Mouse (Mus musculus): ENCODE data around the gene Atg9b. TPM values are rescaled to one million over a fixed set of nuclear protein-coding genes. Genes with fewer than 3 reads are reported as not detected.

Gene Atg9b
- total RNA-seq, 1 experiment from 2014 or later, result not detected

GRCm38 (mm10) chr5:24360792-24361454 lies 31.0 kb downstream of the Atg9b start:
- ATAC-seq (replicated peaks; ENCODE audit: insufficient number of reproducible peaks, low FRiP score, low TSS enrichment, poor library complexity, severe bottlenecking), result peak; percentile 75; the same call in 1 of the 2 replicates

DNA sequence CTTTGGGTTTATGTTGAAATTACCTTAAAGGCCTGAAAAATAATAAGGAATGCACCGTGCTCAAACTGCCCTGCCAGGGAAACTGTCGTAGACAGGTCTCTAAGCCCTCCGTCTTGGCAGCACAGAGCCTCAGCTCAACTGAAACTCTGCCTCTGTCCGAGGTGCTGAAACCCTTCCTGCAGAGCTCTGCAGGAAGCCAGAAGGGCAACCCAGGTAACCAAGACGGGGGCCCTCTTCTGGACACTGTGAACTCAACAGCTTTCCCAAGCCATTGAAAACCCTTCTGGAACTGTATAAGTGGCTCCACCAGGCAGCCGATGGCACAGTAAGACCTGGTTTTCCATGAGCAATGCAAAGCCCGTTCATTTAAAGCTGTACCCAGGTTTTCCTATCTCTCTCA lies 34.5 kb downstream of the Atg9b start:
- ATAC-seq (replicated peaks; ENCODE audit: insufficient number of reproducible peaks, low FRiP score, low TSS enrichment, poor library complexity, severe bottlenecking), result no peak

GRCm38 (mm10) chr5:24356764-24357163 lies 35.2 kb downstream of the Atg9b start:
- ATAC-seq (replicated peaks; ENCODE audit: insufficient number of reproducible peaks, low FRiP score, low TSS enrichment, poor library complexity, severe bottlenecking), result no peak

DNA sequence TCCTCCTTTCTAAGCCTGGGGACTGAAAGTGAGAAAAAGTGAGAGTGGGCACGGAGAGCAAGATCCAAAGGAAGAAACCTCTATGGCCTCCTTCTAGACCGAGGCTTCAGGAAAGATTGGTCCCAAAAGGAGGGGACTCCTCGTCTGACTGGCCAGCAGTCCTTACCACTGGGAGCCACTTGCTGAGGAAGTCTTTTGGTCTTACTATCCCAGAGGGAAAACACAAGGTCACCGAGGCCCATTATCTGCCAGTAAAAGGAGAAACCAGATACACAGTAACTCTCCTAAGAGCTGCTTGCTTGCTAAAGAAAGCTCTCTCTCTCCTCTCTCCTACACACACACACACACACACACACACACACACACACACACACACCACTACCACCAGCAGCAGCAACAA lies 38.6 kb downstream of the Atg9b start:
- ATAC-seq (replicated peaks; ENCODE audit: insufficient number of reproducible peaks, low FRiP score, low TSS enrichment, poor library complexity, severe bottlenecking), result no peak

GRCm38 (mm10) chr5:24352251-24352859 lies 39.6 kb downstream of the Atg9b start:
- ATAC-seq (replicated peaks; ENCODE audit: insufficient number of reproducible peaks, low FRiP score, low TSS enrichment, poor library complexity, severe bottlenecking), result no peak

DNA sequence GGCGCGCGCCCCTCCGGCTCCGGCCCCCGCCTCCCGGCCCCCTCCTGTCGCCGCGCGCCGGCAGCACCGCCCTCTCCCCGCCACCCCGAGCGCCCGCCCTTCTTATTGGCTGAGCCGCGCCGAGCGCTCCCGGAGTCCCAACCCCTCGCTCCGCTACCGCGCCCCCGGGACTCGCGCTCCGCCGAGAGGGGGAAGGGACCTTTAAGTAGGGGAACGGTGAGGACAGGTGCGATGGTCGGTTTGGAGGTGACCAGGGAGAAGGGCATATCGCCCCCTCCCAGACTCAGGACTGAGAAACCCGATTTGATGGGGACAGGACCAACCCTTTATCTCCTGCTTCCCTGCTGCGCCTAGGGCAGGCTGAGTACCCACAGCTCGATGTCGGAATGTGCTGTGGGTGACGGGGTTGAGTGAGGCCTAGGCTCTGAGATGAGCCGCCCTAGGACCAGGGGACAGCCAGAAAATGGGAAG lies 40.2 kb downstream of the Atg9b start:
- no peak for ATAC-seq (replicated peaks; ENCODE audit: insufficient number of reproducible peaks, low FRiP score, low TSS enrichment, poor library complexity, severe bottlenecking)

GRCm38 (mm10) chr5:24351278-24351677 lies 40.7 kb downstream of the Atg9b start, which contains the start of gene Kcnh2:
Kcnh2 (minus strand) TSS chr5:24351604.
- no peak for ATAC-seq (replicated peaks; ENCODE audit: insufficient number of reproducible peaks, low FRiP score, low TSS enrichment, poor library complexity, severe bottlenecking)

DNA sequence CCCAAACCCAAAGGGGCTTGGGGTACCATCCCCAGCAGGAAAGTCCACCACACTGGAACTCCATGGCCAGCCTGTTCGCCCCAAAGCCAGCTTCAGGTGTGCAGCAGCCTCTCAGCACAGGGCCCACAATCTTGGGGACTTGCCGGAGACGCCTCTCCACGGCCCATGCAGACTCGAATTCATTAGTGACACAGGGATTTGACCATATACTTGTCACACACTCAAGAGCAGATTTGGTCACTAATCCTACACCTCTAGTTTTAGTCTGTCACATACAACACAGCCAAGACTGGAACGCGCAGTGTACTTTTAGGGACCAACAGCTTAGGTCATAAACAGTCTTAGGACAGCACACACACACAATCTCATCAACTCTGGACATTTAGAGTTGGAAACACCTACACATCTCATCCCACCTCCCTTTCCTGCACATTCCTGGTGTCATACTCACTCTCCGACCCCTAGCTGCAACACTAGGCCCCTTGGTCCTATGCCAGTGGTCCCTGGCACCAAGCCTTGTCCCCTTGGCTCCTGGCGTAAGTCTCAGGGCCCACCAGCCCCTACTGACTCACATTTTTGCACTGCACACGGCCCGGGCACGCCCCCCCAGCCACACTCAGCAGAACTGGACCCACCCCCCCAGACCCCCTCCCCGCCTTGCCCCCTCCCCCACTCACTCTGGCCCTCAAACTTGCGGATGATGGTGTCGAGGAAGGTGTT lies 41.3 kb downstream of the Atg9b start:
- no peak for ATAC-seq (replicated peaks; ENCODE audit: insufficient number of reproducible peaks, low FRiP score, low TSS enrichment, poor library complexity, severe bottlenecking)

DNA sequence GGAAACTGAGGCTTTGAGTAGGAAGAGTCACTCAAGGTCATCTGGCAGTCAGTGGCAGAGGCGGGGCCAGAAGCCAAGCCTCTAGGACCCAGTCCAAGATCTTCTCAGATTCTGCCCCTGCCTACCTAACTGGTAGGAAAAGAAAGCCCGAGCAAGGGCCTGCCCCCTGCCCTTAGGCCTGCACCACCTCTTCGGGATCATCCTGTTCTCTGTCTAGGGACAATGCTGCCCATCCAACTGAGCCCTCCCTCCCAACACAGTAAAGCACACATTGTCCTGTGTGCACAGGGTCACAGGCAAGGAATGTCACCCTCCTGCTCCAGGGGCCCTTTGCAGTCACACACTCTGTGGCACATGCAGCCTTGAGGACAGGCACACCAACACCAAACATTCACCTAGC lies 41.9 kb downstream of the Atg9b start:
- no peak for ATAC-seq (replicated peaks; ENCODE audit: insufficient number of reproducible peaks, low FRiP score, low TSS enrichment, poor library complexity, severe bottlenecking)

GRCm38 (mm10) chr5:24348546-24348945 lies 43.4 kb downstream of the Atg9b start:
- ATAC-seq (replicated peaks; ENCODE audit: insufficient number of reproducible peaks, low FRiP score, low TSS enrichment, poor library complexity, severe bottlenecking), result no peak

- ATAC-seq (replicated peaks; ENCODE audit: insufficient number of reproducible peaks, low FRiP score, low TSS enrichment, poor library complexity, severe bottlenecking), result 0 out of 2 replicates have a peak, but pooled peaks have one; percentile 11
Observed at GRCm38 (mm10) chr5:24348128-24348527, 43.8 kb downstream of the Atg9b start.

DNA sequence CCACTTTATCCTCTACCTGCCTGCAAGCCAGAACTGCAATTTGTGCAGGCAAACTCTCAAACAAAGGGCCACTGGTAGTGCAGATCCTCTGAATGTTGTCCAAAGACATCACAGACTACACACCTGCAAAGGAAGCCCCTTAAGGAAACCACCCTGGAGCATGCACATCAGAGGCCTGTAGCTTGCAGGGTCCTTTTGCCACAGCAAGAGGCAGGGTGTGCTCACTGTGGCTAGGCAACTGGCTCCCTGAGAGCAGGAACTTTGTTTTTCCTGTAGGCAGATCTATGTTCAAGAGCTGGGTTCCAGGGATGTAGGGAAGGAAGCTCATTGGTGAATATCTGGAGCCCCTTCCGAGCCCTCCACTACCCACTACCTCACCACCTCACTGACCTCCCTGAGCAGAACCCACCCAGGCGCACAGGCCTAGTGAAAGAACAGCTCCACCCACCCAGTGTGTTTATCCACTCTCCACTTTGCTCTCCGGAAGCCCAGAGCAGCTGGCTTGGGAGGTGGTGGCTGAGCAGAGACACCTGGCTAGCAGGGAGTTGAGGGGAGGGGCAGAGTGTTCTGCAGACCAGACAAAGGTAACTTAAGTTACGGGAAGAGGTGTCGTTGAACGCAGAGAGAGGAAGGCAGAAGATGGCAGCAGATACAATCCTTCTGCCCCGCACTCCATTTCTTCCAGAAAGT lies 44.6 kb downstream of the Atg9b start:
- ATAC-seq (replicated peaks; ENCODE audit: insufficient number of reproducible peaks, low FRiP score, low TSS enrichment, poor library complexity, severe bottlenecking), result no peak

DNA sequence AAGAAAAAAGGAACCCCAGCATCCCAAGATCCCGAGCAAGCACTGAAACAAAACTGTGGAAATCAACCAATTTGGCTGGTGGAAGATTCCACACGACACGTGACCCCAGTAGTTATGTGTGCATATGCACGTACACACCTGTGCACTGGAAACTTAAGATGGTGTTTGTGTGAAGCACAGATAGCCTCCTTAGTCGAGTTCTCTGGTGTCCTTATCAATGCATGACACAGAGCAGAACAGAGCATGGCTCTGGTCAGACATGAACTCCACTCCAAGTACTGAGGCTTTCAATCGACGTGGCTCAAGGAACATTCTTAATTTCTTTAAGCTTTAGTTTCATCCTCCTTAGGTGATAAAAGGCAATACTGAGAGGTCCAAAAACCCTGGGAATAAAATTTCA lies 45.6 kb downstream of the Atg9b start:
- ATAC-seq (replicated peaks; ENCODE audit: insufficient number of reproducible peaks, low FRiP score, low TSS enrichment, poor library complexity, severe bottlenecking), result no peak

DNA sequence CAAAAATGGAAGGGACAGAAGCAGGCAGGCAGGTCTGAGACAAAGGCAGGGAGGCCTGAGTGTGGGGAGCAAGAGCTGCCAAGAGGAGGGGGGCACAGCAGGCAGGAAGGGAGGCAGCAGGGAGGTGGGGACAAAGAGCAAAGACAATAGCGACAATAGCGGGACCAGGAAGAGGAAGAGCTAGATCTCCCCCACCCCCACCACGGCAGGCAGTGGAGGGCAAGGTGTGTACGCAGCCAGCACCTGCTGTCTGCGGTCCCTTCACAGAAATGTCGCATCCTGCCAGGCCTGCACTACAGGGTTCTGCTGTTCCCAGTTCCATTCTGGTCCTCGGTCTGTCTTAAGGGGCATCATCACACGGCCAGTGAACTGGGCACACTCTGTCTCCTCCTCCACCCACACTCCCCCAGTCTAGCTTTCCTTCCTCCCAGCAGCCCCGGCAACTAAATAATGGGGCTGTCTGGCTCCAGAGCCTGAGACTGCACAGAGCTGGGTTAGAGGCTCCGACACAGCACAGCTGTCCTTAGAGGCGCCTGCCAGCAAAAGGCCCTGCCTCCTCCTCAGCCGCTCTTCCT lies 47.4 kb downstream of the Atg9b start:
- ATAC-seq (replicated peaks; ENCODE audit: insufficient number of reproducible peaks, low FRiP score, low TSS enrichment, poor library complexity, severe bottlenecking), result no peak

- ATAC-seq (replicated peaks; ENCODE audit: insufficient number of reproducible peaks, low FRiP score, low TSS enrichment, poor library complexity, severe bottlenecking), result no peak
Observed at GRCm38 (mm10) chr5:24343977-24344436, 47.9 kb downstream of the Atg9b start.

DNA sequence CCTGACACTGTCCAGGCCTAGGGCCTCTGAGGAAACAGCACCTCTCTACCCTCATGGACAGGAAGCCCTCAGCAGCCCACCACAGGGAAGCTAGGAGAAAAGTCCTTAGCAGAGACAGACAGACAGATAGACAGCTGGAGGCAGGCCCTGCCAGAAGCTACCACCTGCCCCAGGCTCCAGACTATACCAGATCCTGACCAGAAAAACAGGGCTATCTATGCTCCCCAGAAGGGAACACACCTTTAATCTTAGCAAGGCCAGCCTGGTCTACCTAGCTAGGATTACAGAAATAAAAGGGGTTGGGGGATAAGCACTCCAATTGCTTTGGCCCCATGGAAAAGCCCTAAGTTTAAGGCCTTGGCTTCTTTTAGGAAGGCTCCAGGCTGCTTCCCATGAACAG lies 48.6 kb downstream of the Atg9b start:
- no peak for ATAC-seq (replicated peaks; ENCODE audit: insufficient number of reproducible peaks, low FRiP score, low TSS enrichment, poor library complexity, severe bottlenecking)

- ATAC-seq (replicated peaks; ENCODE audit: insufficient number of reproducible peaks, low FRiP score, low TSS enrichment, poor library complexity, severe bottlenecking), result no peak
Observed at GRCm38 (mm10) chr5:24342966-24343365, 49.0 kb downstream of the Atg9b start.

DNA sequence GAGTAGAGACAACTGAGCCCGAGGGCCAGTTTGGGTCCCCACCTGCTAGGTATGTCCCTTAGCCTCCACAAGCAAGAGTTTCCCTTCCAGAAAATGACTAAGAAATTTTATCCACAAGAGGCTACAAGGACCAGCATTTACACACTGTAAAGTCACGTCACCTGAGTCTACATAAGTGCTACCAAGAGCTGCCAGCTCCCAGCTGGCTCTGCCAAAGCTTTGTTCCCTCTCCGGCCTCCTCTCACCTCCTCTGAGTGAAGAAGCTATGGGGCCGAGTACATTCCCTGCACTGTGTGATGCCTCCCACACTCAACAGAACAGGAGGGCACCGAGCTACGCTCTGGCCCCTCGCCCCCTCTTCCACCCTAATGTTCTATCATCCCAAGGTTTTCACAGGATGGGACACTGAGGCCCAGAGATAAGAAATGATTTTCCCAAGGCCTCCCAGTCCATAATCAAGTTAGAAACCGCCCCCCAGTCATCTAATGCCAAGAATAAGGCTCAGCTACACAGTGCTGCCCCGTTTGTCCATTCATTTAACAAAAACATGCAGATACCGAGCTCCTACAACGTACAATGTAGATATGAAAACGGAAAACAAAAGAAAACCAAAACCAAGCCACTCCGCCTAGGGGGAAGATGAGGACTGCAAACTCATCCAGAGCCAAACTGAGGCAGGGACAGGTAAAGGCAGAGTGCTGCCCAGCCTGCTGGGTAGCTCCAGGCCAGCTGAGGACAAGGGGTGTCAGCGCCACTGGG lies 49.6 kb downstream of the Atg9b start:
- no peak for ATAC-seq (replicated peaks; ENCODE audit: insufficient number of reproducible peaks, low FRiP score, low TSS enrichment, poor library complexity, severe bottlenecking)

Measured in monocyte, adult 5-6 weeks (primary cell).